Mouse (Mus musculus): Measurements from ENCODE around the gene Trio. TPM values are rescaled to one million over a fixed set of nuclear protein-coding genes. Genes with fewer than 3 reads are reported as not detected.

Trio gene
- total and polyA plus RNA-seq, 2 experiments from 2014 or later = 19.9 to 197 TPM

- H3K9ac ChIP-seq (replicated peaks; ENCODE audit: low read length) = no peak overlapping the region
- no peak overlapping the region for H3K4me3 ChIP-seq (ENCODE audit: low read length)
- ATAC-seq = no peak
- DNase-seq (ENCODE audit: low spot score) = no peak
- H3K9me3 ChIP-seq (ENCODE audit: low read length) = no peaks in the 10 kb centered on the region
- H3K4me2 ChIP-seq (ENCODE audit: low read depth, low read length) = no peak overlapping the region
- no peak for TF ChIP-seq CTCF (IDR thresholded peaks at IDR 0.05; ENCODE audit: low read depth)
- H3K4me1 ChIP-seq (ENCODE audit: insufficient read depth, low read length) = peaks cover 13% of the 10 kb centered on the region
- no peaks in the 10 kb centered on the region for H3K27me3 ChIP-seq (ENCODE audit: insufficient read depth, low read length)
- no peak overlapping the region for H3K27ac ChIP-seq
- WGBS = 86% methylated on average over 2 of the region's 2 CpGs
- H3K36me3 ChIP-seq (ENCODE audit: insufficient read depth, low read length) = no peaks in the 10 kb centered on the region
These were observed 40.8 kb downstream of the Trio start for GRCm38 (mm10) chr15:27984881-27985280.

GRCm38 (mm10) chr15:27981764-27982500 is 43.7 kb downstream of the Trio start:
- Histone ChIP-seq H3K4me2 (ENCODE audit: low read depth, low read length) (no peak overlapping the region), H3K27me3 (ENCODE audit: insufficient read depth, low read length) (no peaks in the 10 kb centered on the region), H3K36me3 (ENCODE audit: insufficient read depth, low read length) (no peaks in the 10 kb centered on the region), H3K4me3 (ENCODE audit: low read length) (no peak overlapping the region), H3K9ac (replicated peaks; ENCODE audit: low read length) (no peak overlapping the region), H3K9me3 (ENCODE audit: low read length) (no peaks in the 10 kb centered on the region), H3K4me1 (ENCODE audit: insufficient read depth, low read length) (peaks cover 25% of the 10 kb centered on the region), H3K27ac (no peak overlapping the region)
- no peak for ATAC-seq
- WGBS = 66% methylated on average over 13 of the region's 13 CpGs
- no peak for TF ChIP-seq CTCF (IDR thresholded peaks at IDR 0.05; ENCODE audit: low read depth)
- DNase-seq (ENCODE audit: low spot score) = no peak

GRCm38 (mm10) chr15:27981258-27981657 is 44.4 kb downstream of the Trio start:
- Histone ChIP-seq H3K27ac (no peak overlapping the region), H3K27me3 (ENCODE audit: insufficient read depth, low read length) (no peaks in the 10 kb centered on the region), H3K4me1 (ENCODE audit: insufficient read depth, low read length) (peaks cover 25% of the 10 kb centered on the region), H3K36me3 (ENCODE audit: insufficient read depth, low read length) (no peaks in the 10 kb centered on the region), H3K9ac (replicated peaks; ENCODE audit: low read length) (no peak overlapping the region), H3K4me3 (ENCODE audit: low read length) (no peak overlapping the region), H3K4me2 (ENCODE audit: low read depth, low read length) (no peak overlapping the region), H3K9me3 (ENCODE audit: low read length) (no peaks in the 10 kb centered on the region)
- ATAC-seq = no peak
- DNase-seq (ENCODE audit: low spot score) = no peak
- 55% methylated on average over 3 of the region's 3 CpGs for WGBS
- no peak for TF ChIP-seq CTCF (IDR thresholded peaks at IDR 0.05; ENCODE audit: low read depth)

GRCm38 (mm10) chr15:27980436-27980835 is 45.2 kb downstream of the Trio start:
- ATAC-seq (no peak), DNase-seq (ENCODE audit: low spot score) (no peak)
- no peak for TF ChIP-seq CTCF (IDR thresholded peaks at IDR 0.05; ENCODE audit: low read depth)
- H3K9me3 ChIP-seq (ENCODE audit: low read length) = no peaks in the 10 kb centered on the region
- H3K27ac ChIP-seq = no peak overlapping the region
- H3K9ac ChIP-seq (replicated peaks; ENCODE audit: low read length) = no peak overlapping the region
- no peak overlapping the region for H3K4me2 ChIP-seq (ENCODE audit: low read depth, low read length)
- H3K36me3 ChIP-seq (ENCODE audit: insufficient read depth, low read length) = no peaks in the 10 kb centered on the region
- 90% methylated on average over 13 of the region's 13 CpGs for WGBS
- H3K4me3 ChIP-seq (ENCODE audit: low read length) = no peak overlapping the region
- peaks cover 25% of the 10 kb centered on the region for H3K4me1 ChIP-seq (ENCODE audit: insufficient read depth, low read length)
- no peaks in the 10 kb centered on the region for H3K27me3 ChIP-seq (ENCODE audit: insufficient read depth, low read length)

DNA sequence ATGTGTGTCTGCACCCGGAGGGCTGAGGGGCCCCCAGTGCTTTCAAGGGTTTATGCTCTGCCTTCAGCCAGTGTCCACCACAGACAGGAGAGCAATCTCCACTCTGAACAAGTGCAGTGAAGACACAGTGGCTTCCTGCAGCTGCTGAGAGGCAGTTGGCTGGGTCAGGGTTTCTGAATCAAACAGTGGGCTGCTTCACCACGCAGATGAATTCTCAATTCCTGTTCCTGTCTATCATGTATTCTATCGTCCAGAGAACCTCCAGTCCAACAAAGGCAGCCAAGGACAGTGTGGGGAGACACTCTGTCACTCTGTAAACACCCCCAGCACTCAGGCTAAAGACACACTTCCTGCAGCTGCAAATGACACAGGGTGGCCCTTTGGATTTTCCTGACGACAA is 48.7 kb downstream of the Trio start:
- ATAC-seq = peak; percentile 79
- no peaks in the 10 kb centered on the region for H3K36me3 ChIP-seq (ENCODE audit: insufficient read depth, low read length)
- H3K4me3 ChIP-seq (ENCODE audit: low read length) = no peak overlapping the region
- H3K4me2 ChIP-seq (ENCODE audit: low read depth, low read length) = no peak overlapping the region
- H3K27ac ChIP-seq = no peak overlapping the region
- H3K4me1 ChIP-seq (ENCODE audit: insufficient read depth, low read length) = peaks cover 20% of the 10 kb centered on the region
- no peaks in the 10 kb centered on the region for H3K9me3 ChIP-seq (ENCODE audit: low read length)
- no peaks in the 10 kb centered on the region for H3K27me3 ChIP-seq (ENCODE audit: insufficient read depth, low read length)
- H3K9ac ChIP-seq (replicated peaks; ENCODE audit: low read length) = no peak overlapping the region
- DNase-seq (ENCODE audit: low spot score) = peak; percentile 30
- WGBS = 48% methylated on average over 4 of the region's 4 CpGs
- TF ChIP-seq CTCF (IDR thresholded peaks at IDR 0.05; ENCODE audit: low read depth) = no peak

DNA sequence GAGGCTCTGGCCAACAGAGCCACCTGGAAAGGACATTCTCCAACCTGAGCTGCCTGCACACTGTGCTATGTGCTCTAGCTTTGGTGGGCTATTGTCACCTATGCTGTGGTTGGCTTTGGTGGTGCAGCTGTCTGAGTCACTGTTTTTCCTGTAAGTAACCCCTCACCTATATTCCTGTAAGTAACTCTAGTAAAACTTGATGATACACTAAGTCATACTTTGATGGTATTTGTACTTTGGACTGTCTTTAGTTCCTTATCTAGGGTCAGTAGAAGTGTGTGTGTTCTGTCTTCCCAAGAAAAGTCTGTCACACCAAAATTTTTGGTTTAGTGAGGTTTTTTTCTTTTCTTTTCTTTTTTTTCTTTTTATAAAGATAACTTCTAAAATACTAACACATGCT is 49.3 kb downstream of the Trio start:
- H3K9ac ChIP-seq (replicated peaks; ENCODE audit: low read length) = no peak overlapping the region
- H3K9me3 ChIP-seq (ENCODE audit: low read length) = no peaks in the 10 kb centered on the region
- H3K27me3 ChIP-seq (ENCODE audit: insufficient read depth, low read length) = no peaks in the 10 kb centered on the region
- H3K4me1 ChIP-seq (ENCODE audit: insufficient read depth, low read length) = peaks cover 14% of the 10 kb centered on the region
- ATAC-seq (no peak), DNase-seq (ENCODE audit: low spot score) (no peak)
- TF ChIP-seq CTCF (IDR thresholded peaks at IDR 0.05; ENCODE audit: low read depth) = no peak
- H3K4me2 ChIP-seq (ENCODE audit: low read depth, low read length) = no peak overlapping the region
- no peaks in the 10 kb centered on the region for H3K36me3 ChIP-seq (ENCODE audit: insufficient read depth, low read length)
- no peak overlapping the region for H3K4me3 ChIP-seq (ENCODE audit: low read length)
- no peak overlapping the region for H3K27ac ChIP-seq

DNA sequence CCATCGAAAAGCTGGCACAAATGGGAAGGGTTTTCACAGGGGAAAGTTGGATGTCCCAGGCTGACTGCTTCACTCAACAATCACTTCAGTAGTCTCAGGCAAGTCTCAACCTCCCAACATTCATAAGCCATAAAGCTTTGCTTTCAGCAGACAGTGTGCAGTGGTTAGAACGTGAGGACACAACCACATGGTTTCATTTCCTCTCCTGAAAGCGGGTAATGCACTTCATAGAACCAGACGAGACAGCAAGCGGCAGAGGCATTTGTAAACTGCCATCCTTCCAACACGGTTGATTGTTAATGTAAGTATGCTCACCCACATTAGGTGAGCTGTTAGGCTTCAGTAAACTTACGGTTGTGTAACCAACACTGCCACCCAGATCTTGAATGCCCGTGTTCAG is 51.0 kb downstream of the Trio start:
- Histone ChIP-seq H3K36me3 (ENCODE audit: insufficient read depth, low read length) (no peaks in the 10 kb centered on the region), H3K9ac (replicated peaks; ENCODE audit: low read length) (no peak overlapping the region), H3K9me3 (ENCODE audit: low read length) (no peaks in the 10 kb centered on the region), H3K27me3 (ENCODE audit: insufficient read depth, low read length) (no peaks in the 10 kb centered on the region), H3K27ac (no peak overlapping the region), H3K4me1 (ENCODE audit: insufficient read depth, low read length) (peaks cover 10% of the 10 kb centered on the region), H3K4me2 (ENCODE audit: low read depth, low read length) (no peak overlapping the region), H3K4me3 (ENCODE audit: low read length) (no peak overlapping the region)
- DNase-seq (ENCODE audit: low spot score) (no peak), ATAC-seq (no peak)
- no peak for TF ChIP-seq CTCF (IDR thresholded peaks at IDR 0.05; ENCODE audit: low read depth)
- WGBS = 86% methylated on average over 8 of the region's 8 CpGs

All from hindbrain, postnatal 0 days (tissue).